Mouse (Mus musculus) stomach, embryonic 16.5 days (tissue): ENCODE data around the gene Xcl1. TPM values are rescaled to one million over a fixed set of nuclear protein-coding genes. Genes with fewer than 3 reads are reported as not detected.
"Not testable (repeated sequence)": the region's sequence is repeated elsewhere in the genome, so short reads cannot be mapped to it uniquely, and the experiment has no call there.

Experiments
- ATAC-seq: fragments of 200-750 bp; cut with Nextera tagmentation; 2 replicates; pipeline ENCODE4 v1.8.0; 2017; ENCODE audit warnings: moderate number of reproducible peaks, moderate TSS enrichment; ENCODE audit not compliant: insufficient read depth, low FRiP score
- H3K27ac ChIP-seq: fragments of 300-500 bp; sonication (generic); 2 replicates; pipeline ENCODE4 v1.5.1; 2014; ENCODE audit warnings: low read length
- H3K27me3 ChIP-seq: fragments of 300-500 bp; sonication (generic); 2 replicates; pipeline ENCODE4 v1.6.1; 2014; ENCODE audit warnings: low read length, control low read depth, mixed read lengths; ENCODE audit not compliant: control insufficient read depth, insufficient read depth
- H3K36me3 ChIP-seq: fragments of 300-500 bp; sonication (generic); 2 replicates; pipeline ENCODE4 v1.6.1; 2014; ENCODE audit warnings: low read length; ENCODE audit not compliant: control insufficient read depth, insufficient read depth
- H3K4me1 ChIP-seq: fragments of 300-500 bp; sonication (generic); 2 replicates; pipeline ENCODE4 v1.6.1; 2014; ENCODE audit warnings: low read length, control low read depth, mixed read lengths; ENCODE audit not compliant: control insufficient read depth, insufficient read depth
- H3K4me2 ChIP-seq: fragments of 300-500 bp; sonication (generic); 2 replicates; pipeline ENCODE4 v1.6.1; 2014; ENCODE audit warnings: low read depth, low read length, mixed read lengths
- H3K4me3 ChIP-seq: fragments of 300-500 bp; sonication (generic); replicated peaks from 2 replicates; pipeline ENCODE4 v1.5.1; 2014; ENCODE audit warnings: mild to moderate bottlenecking, low read length
- H3K9ac ChIP-seq: fragments of 300-500 bp; sonication (generic); 2 replicates; pipeline ENCODE4 v1.6.1; 2014; ENCODE audit warnings: low read length
- H3K9me3 ChIP-seq: fragments of 300-500 bp; sonication (generic); replicated peaks from 2 replicates; pipeline ENCODE4 v1.6.1; 2016; ENCODE audit warnings: low read length, control low read depth; ENCODE audit not compliant: control insufficient read depth
- WGBS: fragments of 180-500 bp; shearing (Covaris S2); extraction: QIAGEN DNeasy Blood & Tissue Kit; methylation state at CpG from one replicate; pipeline ENCODE4 v1.1.7; 2014; 5-methylcytosine and 5-hydroxymethylcytosine counted together
- polyA plus RNA-seq: library from polyadenylated mRNA; unstranded; fragments of >200 nt; fragmentation: Nextera tagmentation; extraction: Ambion mirVana; gene quantifications from 2 replicates; pipeline ENCODE4 v1.2.1, GENCODE M21; 2015

Gene Xcl1
- polyA plus RNA-seq = not detected in 2 replicates

DNA sequence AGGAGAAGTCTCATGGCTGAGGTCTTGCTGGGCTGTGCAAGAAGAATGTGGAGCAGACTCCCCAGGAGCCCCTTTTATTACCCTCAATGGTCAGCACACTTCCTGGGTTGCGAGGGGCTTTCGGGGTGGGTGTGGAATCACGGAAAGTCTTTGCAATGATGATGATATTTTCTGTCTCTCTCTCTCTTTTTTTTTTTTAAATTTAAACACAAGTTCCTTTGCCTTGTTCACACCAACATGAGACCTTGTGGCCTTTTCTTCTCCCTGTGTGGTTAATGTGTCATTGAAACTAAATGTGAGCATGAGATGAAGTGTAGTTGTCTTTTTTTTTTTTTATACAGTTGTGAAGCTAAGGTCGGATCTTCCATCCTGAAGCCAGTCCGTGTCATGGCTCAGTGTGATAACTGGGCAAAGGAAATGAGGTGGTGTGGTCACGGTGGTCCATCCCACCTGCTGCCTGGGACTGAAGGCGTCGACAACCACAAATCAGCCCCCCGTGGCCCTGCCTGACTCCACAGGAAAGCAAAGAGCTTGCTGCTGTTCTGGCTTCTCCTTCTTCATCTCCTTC lies at the start of gene Xcl1:
Gene Xcl1, minus strand, starts transcription at position 51 of the 568 bp plus-strand sequence.
- no peak for ATAC-seq
- H3K36me3 ChIP-seq = no peaks in the 10 kb centered on the region
- no peak within 1 kb of the TSS for H3K27ac ChIP-seq
- H3K4me2 ChIP-seq = no peak within 1 kb of the TSS
- no peaks in the 10 kb centered on the region for H3K27me3 ChIP-seq
- H3K9me3 ChIP-seq = no peaks in the 10 kb centered on the region
- no peak within 1 kb of the TSS for H3K4me3 ChIP-seq
- 58% methylated on average over 9 of the region's 9 CpGs for WGBS
- H3K9ac ChIP-seq = no peak within 1 kb of the TSS
- no peaks in the 10 kb centered on the region for H3K4me1 ChIP-seq

DNA sequence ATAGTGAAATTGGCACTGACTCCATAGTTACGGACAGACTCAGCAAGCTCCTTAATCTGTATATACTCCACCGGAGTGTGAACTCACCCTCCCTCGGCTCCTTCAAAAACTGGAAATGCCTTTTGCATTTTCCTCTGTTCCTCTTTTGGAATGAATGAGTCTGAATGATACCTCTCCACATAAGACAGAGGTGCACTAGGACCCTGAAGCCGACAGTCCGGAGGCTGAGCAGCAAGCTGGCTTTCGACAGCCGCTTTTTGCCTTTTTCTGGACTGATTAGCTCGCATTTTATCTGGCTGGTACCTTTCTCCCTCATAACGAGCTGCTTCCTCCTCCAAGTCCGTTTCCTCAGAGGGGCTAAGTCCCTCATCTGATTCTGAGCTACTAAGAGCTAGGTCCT lies 49.4 kb upstream of the Xcl1 start:
- not testable (repeated sequence) for H3K36me3 ChIP-seq, H3K4me2 ChIP-seq, H3K27me3 ChIP-seq, H3K9me3 ChIP-seq, H3K4me1 ChIP-seq, H3K9ac ChIP-seq, H3K4me3 ChIP-seq, H3K27ac ChIP-seq, ATAC-seq
- WGBS = 88% methylated on average over 10 of the region's 10 CpGs

GRCm38 (mm10) chr1:164977351-164977750 lies 42.0 kb upstream of the Xcl1 start:
- no peak overlapping the region for H3K27ac ChIP-seq
- ATAC-seq = no peak
- H3K9me3 ChIP-seq = no peaks in the 10 kb centered on the region
- no peak overlapping the region for H3K4me3 ChIP-seq
- no peak overlapping the region for H3K4me2 ChIP-seq
- H3K27me3 ChIP-seq = no peaks in the 10 kb centered on the region
- no peaks in the 10 kb centered on the region for H3K4me1 ChIP-seq
- H3K9ac ChIP-seq = no peak overlapping the region
- no peaks in the 10 kb centered on the region for H3K36me3 ChIP-seq

GRCm38 (mm10) chr1:164975729-164976128 lies 40.4 kb upstream of the Xcl1 start:
- no peak for ATAC-seq
- WGBS = 66% methylated on average over 7 of the region's 7 CpGs

DNA sequence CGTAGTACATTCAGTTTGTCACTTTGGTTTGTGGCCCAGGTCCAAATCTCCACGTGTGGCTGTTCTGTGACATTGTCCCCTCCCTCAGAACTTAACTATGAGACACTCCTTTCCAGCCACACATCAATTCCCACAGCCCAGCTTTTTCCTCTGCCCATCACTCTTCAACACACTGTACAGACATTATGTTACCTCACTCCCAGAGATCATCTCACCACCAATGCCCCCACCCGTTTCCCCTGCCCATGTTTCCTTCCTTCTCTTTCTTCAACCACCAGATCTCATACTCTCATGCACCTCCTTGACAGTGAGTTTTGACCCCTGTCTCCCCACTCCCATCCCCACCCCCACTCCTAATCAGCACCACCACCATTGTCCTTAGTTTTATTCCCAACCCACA lies 39.9 kb upstream of the Xcl1 start:
- no peak for ATAC-seq
- H3K9ac ChIP-seq = no peak overlapping the region
- no peak overlapping the region for H3K4me3 ChIP-seq
- no peaks in the 10 kb centered on the region for H3K36me3 ChIP-seq
- no peak overlapping the region for H3K27ac ChIP-seq
- no peaks in the 10 kb centered on the region for H3K9me3 ChIP-seq
- WGBS = 72% methylated on average over 3 of the region's 3 CpGs
- H3K4me2 ChIP-seq = no peak overlapping the region
- H3K27me3 ChIP-seq = no peaks in the 10 kb centered on the region
- H3K4me1 ChIP-seq = no peaks in the 10 kb centered on the region

More at GRCm38 (mm10) chr1:164975729-164976128, 40.4 kb upstream of the Xcl1 start:
- Histone ChIP-seq H3K27ac (no peak overlapping the region), H3K36me3 (no peaks in the 10 kb centered on the region), H3K4me1 (no peaks in the 10 kb centered on the region), H3K9ac (no peak overlapping the region), H3K27me3 (no peaks in the 10 kb centered on the region), H3K9me3 (no peaks in the 10 kb centered on the region), H3K4me2 (no peak overlapping the region), H3K4me3 (no peak overlapping the region)

DNA sequence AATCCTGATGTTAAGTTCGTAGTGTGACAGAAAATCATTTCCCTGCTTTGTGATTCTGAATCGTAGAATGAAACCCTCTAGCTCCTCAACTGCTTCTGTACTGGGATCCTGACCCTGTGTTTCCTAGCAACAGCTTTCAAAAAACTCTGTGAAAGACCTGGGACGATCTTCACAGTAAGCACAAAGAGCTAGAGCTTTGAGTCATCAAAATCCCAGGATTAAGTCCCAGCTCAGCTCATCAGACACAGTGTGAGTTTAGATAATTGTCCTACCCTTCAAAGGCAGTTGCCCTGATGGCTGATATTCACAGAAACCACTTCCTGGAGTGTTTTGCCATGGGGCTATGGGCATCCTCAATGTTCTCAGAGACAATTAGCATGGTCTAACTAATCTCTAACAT lies 38.5 kb upstream of the Xcl1 start:
- Histone ChIP-seq H3K9ac (no peak overlapping the region), H3K36me3 (no peaks in the 10 kb centered on the region), H3K4me1 (no peaks in the 10 kb centered on the region), H3K4me3 (no peak overlapping the region), H3K4me2 (no peak overlapping the region), H3K9me3 (no peaks in the 10 kb centered on the region), H3K27me3 (no peaks in the 10 kb centered on the region), H3K27ac (no peak overlapping the region)
- 40% methylated on average over 3 of the region's 3 CpGs for WGBS
- ATAC-seq = no peak

DNA sequence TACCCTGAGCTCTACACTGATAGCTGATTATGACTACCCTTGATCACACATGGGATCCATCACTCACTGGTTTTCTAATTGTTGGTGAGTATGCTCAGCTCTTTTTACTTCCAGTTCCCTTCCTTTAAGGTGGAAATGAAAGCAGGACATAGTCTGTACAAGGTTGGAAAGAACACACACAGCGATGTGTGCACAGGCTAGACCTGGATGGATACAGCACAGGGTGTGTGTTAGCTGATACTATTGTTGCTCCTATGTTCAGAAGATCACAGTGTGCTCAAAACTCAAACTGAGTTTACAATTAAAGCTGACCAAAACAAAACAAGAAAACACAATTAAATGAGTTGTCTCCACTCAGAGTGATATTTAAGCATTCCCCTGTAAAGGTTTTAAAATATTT lies 38.0 kb upstream of the Xcl1 start:
- no peak overlapping the region for H3K27ac ChIP-seq
- WGBS = 95% methylated on average over 1 of the region's 1 CpGs
- H3K9me3 ChIP-seq = no peaks in the 10 kb centered on the region
- H3K9ac ChIP-seq = no peak overlapping the region
- H3K36me3 ChIP-seq = no peaks in the 10 kb centered on the region
- no peak for ATAC-seq
- no peaks in the 10 kb centered on the region for H3K27me3 ChIP-seq
- no peak overlapping the region for H3K4me3 ChIP-seq
- H3K4me2 ChIP-seq = no peak overlapping the region
- H3K4me1 ChIP-seq = no peaks in the 10 kb centered on the region

GRCm38 (mm10) chr1:164972744-164973143 lies 37.4 kb upstream of the Xcl1 start:
- Histone ChIP-seq H3K9me3 (no peaks in the 10 kb centered on the region), H3K4me1 (no peaks in the 10 kb centered on the region), H3K4me3 (no peak overlapping the region), H3K9ac (no peak overlapping the region), H3K27ac (no peak overlapping the region), H3K27me3 (no peaks in the 10 kb centered on the region), H3K4me2 (no peak overlapping the region), H3K36me3 (no peaks in the 10 kb centered on the region)
- 74% methylated on average over 5 of the region's 5 CpGs for WGBS
- no peak for ATAC-seq

GRCm38 (mm10) chr1:164966095-164966698 lies 30.9 kb upstream of the Xcl1 start:
- H3K4me1 ChIP-seq = peaks cover 4% of the 10 kb centered on the region; the same call in 1 of the 2 replicates
- no peak for ATAC-seq
- no peaks in the 10 kb centered on the region for H3K9me3 ChIP-seq
- H3K36me3 ChIP-seq = no peaks in the 10 kb centered on the region
- no peak overlapping the region for H3K4me2 ChIP-seq
- no peak overlapping the region for H3K27ac ChIP-seq
- no peak overlapping the region for H3K9ac ChIP-seq
- no peaks in the 10 kb centered on the region for H3K27me3 ChIP-seq
- WGBS = 45% methylated on average over 8 of the region's 8 CpGs
- no peak overlapping the region for H3K4me3 ChIP-seq
